Mouse (Mus musculus): Measurements from ENCODE around the gene Rock2. TPM values are rescaled to one million over a fixed set of nuclear protein-coding genes. Genes with fewer than 3 reads are reported as not detected.

The Rock2 gene
- polyA plus RNA-seq, 1 experiment from 2014 or later = 12.6 TPM

DNA sequence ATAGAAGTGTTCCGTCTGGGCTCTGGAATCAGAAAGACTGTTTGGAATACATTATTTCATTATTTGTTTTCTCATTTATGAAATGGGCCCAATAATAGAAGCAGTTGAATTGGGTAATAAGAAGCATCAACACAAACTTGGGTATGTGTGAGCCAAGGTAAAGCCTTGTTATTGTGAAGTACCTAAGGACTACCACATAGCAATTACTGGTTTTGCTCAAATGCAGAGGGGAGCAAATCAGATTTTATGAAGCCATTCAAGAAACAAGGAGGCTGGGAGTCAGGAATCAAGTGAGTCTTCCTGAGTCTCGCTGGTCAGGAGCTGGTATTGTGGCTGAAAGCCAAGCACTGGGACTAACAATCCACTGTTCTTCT is 38.4 kb upstream of the Rock2 start:
- H3K27ac ChIP-seq (replicated peaks; ENCODE audit: low read depth, low read length) = no peak overlapping the region

DNA sequence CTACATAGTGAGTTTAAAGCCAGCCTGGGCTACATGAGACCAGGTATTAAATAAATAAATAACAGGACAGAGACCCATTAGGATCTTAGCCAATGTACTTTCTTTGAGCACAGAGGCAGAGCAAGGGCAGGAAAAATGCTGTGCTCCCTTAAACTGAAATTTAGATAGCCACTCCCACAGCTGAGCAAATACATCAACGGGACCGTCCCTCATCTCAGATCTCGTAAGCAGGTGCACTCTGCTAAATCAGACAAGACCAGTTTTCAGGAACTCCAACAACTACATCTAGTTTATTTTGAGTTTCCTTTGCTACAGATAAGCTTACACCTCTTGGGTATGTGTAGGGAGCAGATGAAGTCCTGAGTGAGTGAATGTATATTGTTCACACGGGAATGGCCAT is 36.6 kb upstream of the Rock2 start:
- Histone ChIP-seq H3K4me1 (ENCODE audit: control insufficient read depth, insufficient read depth, low read length) (no peaks in the 10 kb centered on the region; the same call in 1 of the 2 replicates), H3K27ac (replicated peaks; ENCODE audit: low read depth, low read length) (no peak overlapping the region), H3K4me2 (ENCODE audit: low read depth, severe bottlenecking) (no peak overlapping the region), H3K9ac (ENCODE audit: low read length) (no peak overlapping the region), H3K4me3 (ENCODE audit: low read depth, low read length) (no peak overlapping the region), H3K27me3 (ENCODE audit: control insufficient read depth, insufficient read depth, low read length) (no peaks in the 10 kb centered on the region), H3K9me3 (ENCODE audit: control insufficient read depth, low read length) (no peaks in the 10 kb centered on the region), H3K36me3 (ENCODE audit: control insufficient read depth, insufficient read depth, low read length) (no peaks in the 10 kb centered on the region)
- WGBS = 82% methylated on average over 4 of the region's 4 CpGs
- no peak for ATAC-seq (ENCODE audit: insufficient number of reproducible peaks, low FRiP score, low TSS enrichment, low read depth)
- no peak for DNase-seq (ENCODE audit: low spot score)

More for the DNA sequence above, 38.4 kb upstream of the Rock2 start:
- no peak overlapping the region for H3K4me2 ChIP-seq (ENCODE audit: low read depth, severe bottlenecking)
- DNase-seq (ENCODE audit: low spot score) (no peak), ATAC-seq (ENCODE audit: insufficient number of reproducible peaks, low FRiP score, low TSS enrichment, low read depth) (no peak)
- no peak overlapping the region for H3K9ac ChIP-seq (ENCODE audit: low read length)
- H3K9me3 ChIP-seq (ENCODE audit: control insufficient read depth, low read length) = no peaks in the 10 kb centered on the region
- no peaks in the 10 kb centered on the region for H3K36me3 ChIP-seq (ENCODE audit: control insufficient read depth, insufficient read depth, low read length)
- WGBS = 62% methylated on average over 2 of the region's 2 CpGs
- no peak overlapping the region for H3K4me3 ChIP-seq (ENCODE audit: low read depth, low read length)
- H3K4me1 ChIP-seq (ENCODE audit: control insufficient read depth, insufficient read depth, low read length) = no peaks in the 10 kb centered on the region; the same call in 1 of the 2 replicates
- H3K27me3 ChIP-seq (ENCODE audit: control insufficient read depth, insufficient read depth, low read length) = no peaks in the 10 kb centered on the region

DNA sequence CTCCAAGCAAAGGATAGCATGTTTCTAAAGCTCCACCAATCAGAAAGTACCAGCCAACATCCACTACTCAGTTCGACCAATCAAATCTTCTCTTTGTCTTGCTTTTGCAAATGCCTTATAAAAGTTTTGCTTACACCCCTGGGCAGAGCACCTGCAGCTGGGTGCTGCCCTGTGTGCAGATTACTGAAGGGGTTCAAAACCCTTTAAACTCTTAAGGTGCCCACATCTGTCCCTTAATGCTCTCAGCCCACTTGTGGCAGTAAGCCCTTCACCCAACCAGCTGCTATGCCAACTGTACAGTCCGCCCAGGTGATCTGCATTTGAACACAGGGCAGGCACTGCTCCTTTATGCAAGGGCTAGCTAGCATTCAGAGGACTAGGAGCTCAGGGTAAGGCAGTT is 34.9 kb upstream of the Rock2 start:
- ATAC-seq (ENCODE audit: insufficient number of reproducible peaks, low FRiP score, low TSS enrichment, low read depth) (no peak), DNase-seq (ENCODE audit: low spot score) (no peak)
- H3K36me3 ChIP-seq (ENCODE audit: control insufficient read depth, insufficient read depth, low read length) = no peaks in the 10 kb centered on the region
- H3K9ac ChIP-seq (ENCODE audit: low read length) = no peak overlapping the region
- no peaks in the 10 kb centered on the region; the same call in 1 of the 2 replicates for H3K4me1 ChIP-seq (ENCODE audit: control insufficient read depth, insufficient read depth, low read length)
- WGBS = 89% methylated on average over 2 of the region's 2 CpGs
- H3K4me3 ChIP-seq (ENCODE audit: low read depth, low read length) = no peak overlapping the region
- no peaks in the 10 kb centered on the region for H3K9me3 ChIP-seq (ENCODE audit: control insufficient read depth, low read length)
- H3K27ac ChIP-seq (replicated peaks; ENCODE audit: low read depth, low read length) = no peak overlapping the region
- no peak overlapping the region for H3K4me2 ChIP-seq (ENCODE audit: low read depth, severe bottlenecking)
- no peaks in the 10 kb centered on the region for H3K27me3 ChIP-seq (ENCODE audit: control insufficient read depth, insufficient read depth, low read length)

DNA sequence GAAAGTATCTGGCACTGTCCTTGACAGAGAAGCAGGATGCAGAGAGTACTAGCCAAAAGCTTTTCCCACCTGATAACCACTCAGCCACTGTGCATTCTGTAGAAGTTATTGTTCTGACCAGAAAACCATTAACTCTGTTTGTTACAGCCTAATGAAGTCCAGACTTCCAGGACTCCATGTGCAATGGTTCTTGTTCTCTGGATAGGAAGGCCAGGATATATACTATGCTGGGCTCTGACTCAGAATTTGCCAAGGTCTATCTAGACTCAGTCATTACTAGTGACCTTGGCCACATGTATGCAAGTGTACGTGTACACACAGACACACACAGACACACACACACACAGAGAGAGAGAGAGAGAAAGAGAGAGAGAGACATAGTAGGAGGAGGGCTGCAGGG is 34.2 kb upstream of the Rock2 start:
- ATAC-seq (ENCODE audit: insufficient number of reproducible peaks, low FRiP score, low TSS enrichment, low read depth) = no peak
- Histone ChIP-seq H3K36me3 (ENCODE audit: control insufficient read depth, insufficient read depth, low read length) (no peaks in the 10 kb centered on the region), H3K9me3 (ENCODE audit: control insufficient read depth, low read length) (no peaks in the 10 kb centered on the region), H3K27ac (replicated peaks; ENCODE audit: low read depth, low read length) (no peak overlapping the region), H3K9ac (ENCODE audit: low read length) (no peak overlapping the region), H3K4me3 (ENCODE audit: low read depth, low read length) (no peak overlapping the region), H3K4me2 (ENCODE audit: low read depth, severe bottlenecking) (no peak overlapping the region), H3K4me1 (ENCODE audit: control insufficient read depth, insufficient read depth, low read length) (no peaks in the 10 kb centered on the region; the same call in 1 of the 2 replicates), H3K27me3 (ENCODE audit: control insufficient read depth, insufficient read depth, low read length) (no peaks in the 10 kb centered on the region)
- WGBS = 70% methylated on average over 1 of the region's 1 CpGs
- no peak for DNase-seq (ENCODE audit: low spot score)

DNA sequence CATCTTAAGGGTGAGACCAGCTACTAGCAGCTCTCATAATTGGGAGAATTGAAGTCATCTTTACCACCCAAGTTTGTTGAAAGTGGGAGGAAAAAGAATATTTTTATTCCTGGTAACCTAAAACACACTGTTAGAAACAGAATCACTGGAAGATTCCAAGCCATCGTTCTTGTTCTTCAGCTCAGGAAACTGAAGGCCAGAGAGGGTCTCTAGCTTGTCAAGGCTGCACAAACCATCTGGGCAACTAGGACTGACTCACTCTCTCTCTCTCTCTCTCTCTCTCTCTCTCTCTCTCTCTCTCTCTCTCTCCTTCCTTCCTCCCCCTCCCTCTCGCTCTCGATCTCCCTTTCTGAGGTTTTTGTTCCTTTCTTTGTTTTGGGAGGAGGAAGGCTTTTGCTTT is 33.7 kb upstream of the Rock2 start:
- Histone ChIP-seq H3K9me3 (ENCODE audit: control insufficient read depth, low read length) (no peaks in the 10 kb centered on the region), H3K27me3 (ENCODE audit: control insufficient read depth, insufficient read depth, low read length) (no peaks in the 10 kb centered on the region), H3K4me2 (ENCODE audit: low read depth, severe bottlenecking) (no peak overlapping the region), H3K36me3 (ENCODE audit: control insufficient read depth, insufficient read depth, low read length) (no peaks in the 10 kb centered on the region), H3K4me1 (ENCODE audit: control insufficient read depth, insufficient read depth, low read length) (no peaks in the 10 kb centered on the region; the same call in 1 of the 2 replicates), H3K9ac (ENCODE audit: low read length) (no peak overlapping the region), H3K27ac (replicated peaks; ENCODE audit: low read depth, low read length) (no peak overlapping the region), H3K4me3 (ENCODE audit: low read depth, low read length) (no peak overlapping the region)
- WGBS = 82% methylated on average over 3 of the region's 3 CpGs
- ATAC-seq (ENCODE audit: insufficient number of reproducible peaks, low FRiP score, low TSS enrichment, low read depth) (no peak), DNase-seq (ENCODE audit: low spot score) (no peak)

DNA sequence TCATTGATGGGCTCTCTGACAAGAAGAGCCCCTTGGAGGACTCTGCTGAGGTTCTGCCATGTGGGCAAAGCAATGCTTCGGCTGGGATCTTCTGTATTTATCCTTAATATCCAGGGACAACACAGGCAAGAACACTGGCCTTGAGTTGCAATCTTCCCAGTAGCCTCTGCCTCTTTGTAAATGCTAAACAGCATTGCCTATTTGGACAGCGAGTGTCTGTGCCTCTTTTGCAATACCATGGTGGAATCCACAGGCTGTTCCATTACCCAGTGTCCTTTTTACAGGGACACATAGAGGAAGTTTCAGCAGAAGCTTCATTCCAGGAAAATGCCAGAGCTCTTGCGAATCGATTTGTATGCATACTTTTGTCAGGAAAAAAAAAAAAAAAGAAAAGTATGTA is 30.2 kb upstream of the Rock2 start:
- H3K27ac ChIP-seq (replicated peaks; ENCODE audit: low read depth, low read length) = no peak overlapping the region
- no peaks in the 10 kb centered on the region for H3K27me3 ChIP-seq (ENCODE audit: control insufficient read depth, insufficient read depth, low read length)
- H3K36me3 ChIP-seq (ENCODE audit: control insufficient read depth, insufficient read depth, low read length) = no peaks in the 10 kb centered on the region
- H3K4me1 ChIP-seq (ENCODE audit: control insufficient read depth, insufficient read depth, low read length) = peaks cover 9% of the 10 kb centered on the region
- H3K9me3 ChIP-seq (ENCODE audit: control insufficient read depth, low read length) = no peaks in the 10 kb centered on the region
- H3K9ac ChIP-seq (ENCODE audit: low read length) = no peak overlapping the region
- DNase-seq (ENCODE audit: low spot score) = no peak
- 95% methylated on average over 4 of the region's 4 CpGs for WGBS
- H3K4me2 ChIP-seq (ENCODE audit: low read depth, severe bottlenecking) = no peak overlapping the region
- no peak overlapping the region for H3K4me3 ChIP-seq (ENCODE audit: low read depth, low read length)
- ATAC-seq (ENCODE audit: insufficient number of reproducible peaks, low FRiP score, low TSS enrichment, low read depth) = no peak

DNA sequence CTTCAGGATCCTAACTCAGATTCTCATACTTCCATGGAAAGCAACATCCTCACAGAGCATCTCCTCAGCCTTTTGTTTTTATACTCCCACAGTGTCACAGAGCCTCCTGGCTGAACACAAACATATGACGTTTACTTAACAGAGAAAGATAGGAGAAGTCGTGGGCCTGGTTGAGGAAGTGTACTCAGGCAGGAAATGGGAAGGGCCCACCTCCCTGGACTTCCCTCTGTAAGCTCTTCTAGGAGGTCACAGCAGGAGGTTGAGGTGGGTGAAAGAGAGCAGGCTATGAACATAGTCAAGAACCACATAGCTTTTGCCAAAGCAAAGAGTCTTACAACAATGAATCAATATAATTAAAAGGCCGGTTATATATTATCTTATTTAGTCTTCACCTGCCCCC is 28.8 kb upstream of the Rock2 start:
- no peak for ATAC-seq (ENCODE audit: insufficient number of reproducible peaks, low FRiP score, low TSS enrichment, low read depth)
- Histone ChIP-seq H3K27me3 (ENCODE audit: control insufficient read depth, insufficient read depth, low read length) (no peaks in the 10 kb centered on the region), H3K9ac (ENCODE audit: low read length) (no peak overlapping the region), H3K9me3 (ENCODE audit: control insufficient read depth, low read length) (no peaks in the 10 kb centered on the region), H3K4me1 (ENCODE audit: control insufficient read depth, insufficient read depth, low read length) (peaks cover 22% of the 10 kb centered on the region), H3K27ac (replicated peaks; ENCODE audit: low read depth, low read length) (no peak overlapping the region), H3K4me2 (ENCODE audit: low read depth, severe bottlenecking) (no peak overlapping the region), H3K4me3 (ENCODE audit: low read depth, low read length) (no peak overlapping the region), H3K36me3 (ENCODE audit: control insufficient read depth, insufficient read depth, low read length) (no peaks in the 10 kb centered on the region)
- no peak for DNase-seq (ENCODE audit: low spot score)
- 65% methylated on average over 3 of the region's 3 CpGs for WGBS

DNA sequence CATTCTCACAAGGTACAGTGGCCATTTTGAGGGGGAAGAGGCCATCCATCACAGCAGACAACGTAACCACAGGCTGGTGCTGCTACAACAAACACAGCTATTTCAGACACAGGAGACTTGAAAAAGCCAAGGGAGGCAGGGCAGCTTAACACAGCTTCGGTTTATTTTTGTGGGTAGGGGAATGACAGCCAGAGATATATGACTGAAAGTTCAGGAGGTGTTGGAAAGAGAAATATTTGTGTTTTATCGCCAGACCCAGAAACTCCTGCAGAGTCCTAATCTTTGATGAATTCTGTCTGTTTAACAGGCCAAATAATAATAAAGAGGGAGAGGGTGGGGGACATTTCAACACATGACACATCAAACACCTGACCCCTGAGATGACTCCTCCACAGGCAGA is 28.2 kb upstream of the Rock2 start:
- H3K9ac ChIP-seq (ENCODE audit: low read length) = no peak overlapping the region
- no peaks in the 10 kb centered on the region for H3K36me3 ChIP-seq (ENCODE audit: control insufficient read depth, insufficient read depth, low read length)
- H3K4me1 ChIP-seq (ENCODE audit: control insufficient read depth, insufficient read depth, low read length) = peaks cover 24% of the 10 kb centered on the region
- no peaks in the 10 kb centered on the region for H3K9me3 ChIP-seq (ENCODE audit: control insufficient read depth, low read length)
- H3K4me2 ChIP-seq (ENCODE audit: low read depth, severe bottlenecking) = no peak overlapping the region
- H3K4me3 ChIP-seq (ENCODE audit: low read depth, low read length) = no peak overlapping the region
- 32% methylated on average over 3 of the region's 3 CpGs for WGBS
- ATAC-seq (ENCODE audit: insufficient number of reproducible peaks, low FRiP score, low TSS enrichment, low read depth) (no peak), DNase-seq (ENCODE audit: low spot score) (no peak)
- no peaks in the 10 kb centered on the region for H3K27me3 ChIP-seq (ENCODE audit: control insufficient read depth, insufficient read depth, low read length)
- H3K27ac ChIP-seq (replicated peaks; ENCODE audit: low read depth, low read length) = no peak overlapping the region

DNA sequence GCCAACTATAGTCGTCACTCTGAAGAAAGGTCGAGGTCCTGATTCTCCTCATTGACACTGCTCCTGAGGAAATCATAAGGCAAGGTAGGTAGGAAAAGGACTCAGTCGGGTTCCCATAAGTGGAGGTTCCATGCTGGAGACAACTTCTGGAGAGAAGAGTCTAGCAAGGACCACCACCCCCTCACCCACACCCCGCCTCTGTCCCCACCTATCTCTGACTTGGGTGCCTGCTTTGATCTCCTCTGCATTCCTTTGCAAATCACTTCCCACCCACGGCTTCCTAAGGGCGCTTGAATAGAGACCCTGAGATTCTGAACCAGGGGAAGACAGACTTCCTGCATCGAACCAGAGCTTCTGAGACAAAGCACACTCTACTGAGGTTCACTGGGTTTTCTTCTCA is 27.4 kb upstream of the Rock2 start:
- Histone ChIP-seq H3K27ac (replicated peaks; ENCODE audit: low read depth, low read length) (no peak overlapping the region), H3K4me1 (ENCODE audit: control insufficient read depth, insufficient read depth, low read length) (peaks cover 24% of the 10 kb centered on the region), H3K9ac (ENCODE audit: low read length) (no peak overlapping the region), H3K36me3 (ENCODE audit: control insufficient read depth, insufficient read depth, low read length) (no peaks in the 10 kb centered on the region), H3K27me3 (ENCODE audit: control insufficient read depth, insufficient read depth, low read length) (no peaks in the 10 kb centered on the region), H3K4me2 (ENCODE audit: low read depth, severe bottlenecking) (no peak overlapping the region), H3K9me3 (ENCODE audit: control insufficient read depth, low read length) (no peaks in the 10 kb centered on the region), H3K4me3 (ENCODE audit: low read depth, low read length) (no peak overlapping the region)
- ATAC-seq (ENCODE audit: insufficient number of reproducible peaks, low FRiP score, low TSS enrichment, low read depth) = no peak
- 52% methylated on average over 7 of the region's 7 CpGs for WGBS
- no peak for DNase-seq (ENCODE audit: low spot score)

All from limb, embryonic 11.5 days (tissue).